Mouse (Mus musculus) liver, embryonic 11.5 days (tissue): ENCODE data around the gene Tat. TPM values are rescaled to one million over a fixed set of nuclear protein-coding genes. Genes with fewer than 3 reads are reported as not detected.

Experiments
- ATAC-seq: fragments of 200-750 bp; cut with Nextera tagmentation; replicated peaks from 2 replicates; pipeline ENCODE4 v1.8.0; 2017; ENCODE audit warnings: moderate number of reproducible peaks, mild to moderate bottlenecking, moderate TSS enrichment, moderate library complexity; ENCODE audit not compliant: low FRiP score
- DNase-seq: peaks from one replicate; pipeline ENCODE4 v3.0.0-alpha.2; 2017; ENCODE audit warnings: low spot score
- H3K27ac ChIP-seq: fragments of 300-500 bp; sonication (generic); 2 replicates; pipeline ENCODE4 v1.5.1; 2014; ENCODE audit warnings: mild to moderate bottlenecking, low read depth, low read length, control low read depth
- H3K27me3 ChIP-seq: fragments of 300-500 bp; sonication (generic); replicated peaks from 2 replicates; pipeline ENCODE4 v1.6.1; 2014; ENCODE audit warnings: low read length, mixed read lengths; ENCODE audit not compliant: control insufficient read depth, insufficient read depth
- H3K36me3 ChIP-seq: fragments of 300-500 bp; sonication (generic); 2 replicates; pipeline ENCODE4 v1.6.1; 2014; ENCODE audit warnings: mild to moderate bottlenecking, low read length, moderate library complexity, mixed read lengths; ENCODE audit not compliant: control insufficient read depth, insufficient read depth
- H3K4me1 ChIP-seq: fragments of 300-500 bp; sonication (generic); replicated peaks from 2 replicates; pipeline ENCODE4 v1.6.1; 2014; ENCODE audit warnings: low read length, mixed read lengths; ENCODE audit not compliant: control insufficient read depth, insufficient read depth
- H3K4me2 ChIP-seq: fragments of 300-500 bp; sonication (generic); 2 replicates; pipeline ENCODE4 v1.6.1; 2014; ENCODE audit warnings: mild to moderate bottlenecking, control low read depth, moderate library complexity
- H3K4me3 ChIP-seq: fragments of 300-500 bp; sonication (generic); 2 replicates; pipeline ENCODE4 v1.5.1; 2014; ENCODE audit warnings: low read depth, low read length, control low read depth
- H3K9ac ChIP-seq: fragments of 300-500 bp; sonication (generic); 2 replicates; pipeline ENCODE4 v1.6.1; 2014; ENCODE audit warnings: low read depth, low read length, control low read depth
- H3K9me3 ChIP-seq: fragments of 300-500 bp; sonication (generic); 2 replicates; pipeline ENCODE4 v1.6.1; 2016; ENCODE audit warnings: low read length, inconsistent platforms, mixed read lengths; ENCODE audit not compliant: control insufficient read depth
- WGBS: fragments of 180-500 bp; shearing (Covaris S2); extraction: QIAGEN DNeasy Blood & Tissue Kit; methylation state at CpG from one replicate; pipeline ENCODE4 v1.1.7; 2014; 5-methylcytosine and 5-hydroxymethylcytosine counted together
- polyA plus RNA-seq: library from polyadenylated mRNA; unstranded; fragments of >200 nt; fragmentation: Nextera tagmentation; extraction: Ambion mirVana; gene quantifications from 2 replicates; pipeline ENCODE4 v1.2.1, GENCODE M21; 2014

Tat gene
- polyA plus RNA-seq, 1 experiment from 2014 or later: 0.22 TPM

- no peaks in the 10 kb centered on the region for H3K9me3 ChIP-seq
- WGBS: 63% methylated on average over 4 of the region's 4 CpGs
- DNase-seq (no peak), ATAC-seq (no peak)
- H3K9ac ChIP-seq: no peak overlapping the region
- no peaks in the 10 kb centered on the region for H3K36me3 ChIP-seq
- H3K4me1 ChIP-seq: no peaks in the 10 kb centered on the region
- H3K27ac ChIP-seq: no peak overlapping the region
- H3K27me3 ChIP-seq: no peaks in the 10 kb centered on the region
- no peak overlapping the region for H3K4me3 ChIP-seq
- no peak overlapping the region for H3K4me2 ChIP-seq
These were observed 50.3 kb downstream of the Tat start for GRCm38 (mm10) chr8:110040509-110040908.

Other genes with a start within 250 kb of the Tat start
- 32.7 and 36.5 TPM in 2 replicates for gene Ap1g1, start 211.9 kb upstream of the Tat start, polyA plus RNA-seq
- 3.5 and 3.7 TPM in 2 replicates for gene Phlpp2, start 121.9 kb upstream of the Tat start, polyA plus RNA-seq
- 0.15 and 0.17 TPM in 2 replicates for gene Marveld3, start 28.2 kb upstream of the Tat start, polyA plus RNA-seq
- not detected in 2 replicates for gene Chst4, start 49.3 kb downstream of the Tat start, polyA plus RNA-seq
- gene Zfp612, start 89.3 kb downstream of the Tat start, polyA plus RNA-seq: 2.4 and 2.5 TPM in 2 replicates
- not detected in 2 replicates for gene Gm21964, start 110.8 kb downstream of the Tat start, polyA plus RNA-seq
- not detected in 2 replicates for gene Gm17720, start 112.3 kb downstream of the Tat start, polyA plus RNA-seq
- 0.25 and 0.49 TPM in 2 replicates for gene Calb2, start 177.8 kb downstream of the Tat start, polyA plus RNA-seq
- gene Cmtr2, start 225.2 kb downstream of the Tat start, polyA plus RNA-seq: 8.2 and 9.9 TPM in 2 replicates